Mouse (Mus musculus) forebrain, embryonic 14.5 days (tissue): ENCODE results near the gene Cysltr2. TPM values are rescaled to one million over a fixed set of nuclear protein-coding genes. Genes with fewer than 3 reads are reported as not detected.

Experiments used
- ATAC-seq: fragments of 200-750 bp; cut with Nextera tagmentation; 2 replicates; pipeline ENCODE4 v1.8.0; 2017; ENCODE audit warnings: mild to moderate bottlenecking, moderate library complexity
- DNase-seq: peaks from one replicate; pipeline ENCODE4 v3.0.0-alpha.2; 2015; ENCODE audit warnings: low spot score
- H3K27ac ChIP-seq: fragments of 300-500 bp; sonication (generic); 2 replicates; pipeline ENCODE4 v1.5.1; 2014; ENCODE audit warnings: low read depth, mild to moderate bottlenecking, control low read depth, low read length, moderate library complexity
- H3K27me3 ChIP-seq: fragments of 300-500 bp; sonication (generic); replicated peaks from 2 replicates; pipeline ENCODE4 v1.6.1; 2014; ENCODE audit warnings: low read length, control low read depth, mixed read lengths; ENCODE audit not compliant: control insufficient read depth, insufficient read depth
- H3K36me3 ChIP-seq: fragments of 300-500 bp; sonication (generic); 2 replicates; pipeline ENCODE4 v1.6.1; 2014; ENCODE audit warnings: low read length, control low read depth; ENCODE audit not compliant: control insufficient read depth, insufficient read depth
- H3K4me1 ChIP-seq: fragments of 300-500 bp; sonication (generic); 2 replicates; pipeline ENCODE4 v1.6.1; 2014; ENCODE audit warnings: antibody characterized with exemption, low read length, control low read depth; ENCODE audit not compliant: control insufficient read depth, insufficient read depth
- H3K4me2 ChIP-seq: fragments of 300-500 bp; sonication (generic); 2 replicates; pipeline ENCODE4 v1.6.1; 2014; ENCODE audit warnings: mild to moderate bottlenecking, control low read depth, low read length
- H3K4me3 ChIP-seq: fragments of 300-500 bp; sonication (generic); 2 replicates; pipeline ENCODE4 v1.5.1; 2014; ENCODE audit warnings: low read depth, low read length, control low read depth
- H3K9ac ChIP-seq: fragments of 300-500 bp; sonication (generic); 2 replicates; pipeline ENCODE4 v1.6.1; 2014; ENCODE audit warnings: mild to moderate bottlenecking, low read length, control low read depth, moderate library complexity
- H3K9me3 ChIP-seq: fragments of 300-500 bp; sonication (generic); replicated peaks from 2 replicates; pipeline ENCODE4 v1.6.1; 2016; ENCODE audit warnings: low read length, control low read depth, mixed read lengths; ENCODE audit not compliant: control insufficient read depth
- WGBS: fragments of 180-500 bp; shearing (Covaris S2); extraction: QIAGEN DNeasy Blood & Tissue Kit; methylation state at CpG from one replicate; pipeline ENCODE4 v1.1.7; 2014; 5-methylcytosine and 5-hydroxymethylcytosine counted together
- polyA plus RNA-seq: library from polyadenylated mRNA; unstranded; fragments of >200 nt; fragmentation: Nextera tagmentation; extraction: Ambion mirVana; gene quantifications from 2 replicates; pipeline ENCODE4 v1.2.1, GENCODE M21; 2014

Gene Cysltr2
- polyA plus RNA-seq, 1 experiment from 2014 or later, result 0.18 TPM

- Histone ChIP-seq H3K36me3 (no peaks in the 10 kb centered on the region), H3K27ac (no peak overlapping the region), H3K4me2 (no peak overlapping the region), H3K9me3 (no peaks in the 10 kb centered on the region), H3K4me1 (no peaks in the 10 kb centered on the region), H3K9ac (no peak overlapping the region), H3K4me3 (no peak overlapping the region), H3K27me3 (no peaks in the 10 kb centered on the region)
- WGBS, result 85% methylated on average over 2 of the region's 2 CpGs
- ATAC-seq (no peak), DNase-seq (no peak)
These were observed 9.8 kb upstream of the Cysltr2 start for GRCm38 (mm10) chr14:73058755-73059154.

DNA sequence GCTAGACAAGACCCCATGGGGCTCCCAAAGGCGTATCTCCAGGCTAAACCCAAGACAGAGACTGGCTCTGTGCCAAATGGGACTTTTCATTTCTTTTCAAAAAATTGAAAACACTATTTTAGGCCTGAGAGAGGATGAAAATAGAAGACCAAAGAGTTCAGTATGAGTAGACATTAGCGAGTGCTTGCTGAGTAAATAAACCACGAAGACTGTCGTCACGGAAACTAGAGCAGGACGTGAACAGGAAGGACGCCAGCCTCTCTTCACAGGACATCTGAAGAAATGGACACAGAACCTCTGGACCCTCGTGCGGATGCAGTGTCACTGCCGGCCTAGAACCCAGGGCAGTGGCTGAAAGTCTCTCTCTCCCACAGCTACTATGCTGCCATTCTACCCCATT, 8.8 kb upstream of the Cysltr2 start:
- Histone ChIP-seq H3K9me3 (no peaks in the 10 kb centered on the region), H3K27ac (no peak overlapping the region), H3K4me2 (no peak overlapping the region), H3K27me3 (no peaks in the 10 kb centered on the region), H3K4me1 (no peaks in the 10 kb centered on the region), H3K9ac (no peak overlapping the region), H3K4me3 (no peak overlapping the region), H3K36me3 (no peaks in the 10 kb centered on the region)
- WGBS, result 75% methylated on average over 10 of the region's 10 CpGs
- ATAC-seq, result no peak
- DNase-seq, result peak; percentile 5

GRCm38 (mm10) chr14:73056813-73057212, 7.9 kb upstream of the Cysltr2 start:
- no peak for ATAC-seq
- Histone ChIP-seq H3K27ac (no peak overlapping the region), H3K9me3 (no peaks in the 10 kb centered on the region), H3K4me1 (no peaks in the 10 kb centered on the region), H3K9ac (no peak overlapping the region), H3K4me2 (no peak overlapping the region), H3K27me3 (no peaks in the 10 kb centered on the region), H3K36me3 (no peaks in the 10 kb centered on the region), H3K4me3 (no peak overlapping the region)
- WGBS, result 95% methylated on average over 6 of the region's 6 CpGs
- DNase-seq, result no peak

DNA sequence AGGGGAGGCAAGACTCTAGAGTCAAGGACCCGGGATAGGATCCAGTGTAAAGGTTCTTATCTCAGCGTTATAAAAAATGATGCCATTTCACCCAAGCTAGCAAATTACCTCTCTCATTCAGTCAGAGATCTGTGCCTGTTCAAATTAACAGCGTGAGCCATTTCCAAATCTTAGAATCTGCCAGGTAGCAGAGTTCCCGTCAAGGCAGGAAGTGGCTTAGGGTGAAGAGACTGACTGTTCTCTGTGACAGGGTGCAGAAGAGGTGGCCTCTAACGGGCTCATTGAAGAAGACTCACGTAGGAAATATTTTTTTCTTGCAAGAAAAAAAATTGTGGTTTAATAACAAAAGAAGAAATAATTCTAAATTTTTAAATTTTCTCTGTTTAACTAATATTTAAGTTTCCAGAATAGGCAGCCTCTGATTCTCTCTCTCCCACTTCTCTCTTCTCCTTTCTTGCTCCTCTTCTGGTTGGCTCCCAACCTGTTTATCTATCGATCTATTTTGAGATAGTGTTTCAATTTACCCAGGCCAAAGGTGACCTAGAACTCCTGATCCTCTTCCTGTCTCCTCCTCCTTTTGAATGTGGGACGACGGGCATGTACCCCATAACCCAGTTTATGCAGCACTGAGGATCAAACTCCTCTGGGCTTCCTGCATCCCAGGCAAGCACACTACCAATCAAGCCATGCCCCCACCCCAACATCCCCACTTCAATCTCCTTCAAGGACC, 3.5 kb downstream of the Cysltr2 start:
- Histone ChIP-seq H3K27me3 (no peaks in the 10 kb centered on the region), H3K4me1 (no peaks in the 10 kb centered on the region), H3K27ac (no peak overlapping the region), H3K4me3 (no peak overlapping the region), H3K9me3 (no peaks in the 10 kb centered on the region), H3K36me3 (no peaks in the 10 kb centered on the region), H3K9ac (no peak overlapping the region), H3K4me2 (no peak overlapping the region)
- DNase-seq (no peak), ATAC-seq (no peak)
- 88% methylated on average over 9 of the region's 9 CpGs for whole genome bisulfite sequencing

DNA sequence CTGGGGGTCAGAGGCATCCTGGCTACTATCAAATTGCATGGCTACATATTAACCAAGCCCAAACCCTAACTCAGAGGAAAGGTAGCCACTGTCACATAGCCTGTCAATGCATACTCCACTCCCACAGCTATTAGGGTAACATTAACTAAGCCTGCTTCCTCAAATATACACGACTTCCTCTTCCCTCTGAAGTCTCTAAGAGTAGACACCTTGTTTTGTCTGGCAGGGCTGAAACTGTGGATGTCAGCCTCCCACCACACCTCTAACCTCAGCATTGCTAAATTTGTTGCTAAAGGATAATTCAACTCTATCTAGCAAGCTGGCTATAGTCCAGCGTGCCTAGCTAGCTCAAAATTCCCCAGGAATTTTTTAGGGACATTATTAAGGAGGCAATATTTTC, 7.2 kb downstream of the Cysltr2 start:
- no peaks in the 10 kb centered on the region for H3K4me1 ChIP-seq
- no peak overlapping the region for H3K9ac ChIP-seq
- H3K4me3 ChIP-seq, result no peak overlapping the region
- DNase-seq (no peak), ATAC-seq (no peak)
- WGBS, result 78% methylated on average over 2 of the region's 2 CpGs
- no peak overlapping the region for H3K4me2 ChIP-seq
- H3K27ac ChIP-seq, result no peak overlapping the region
- H3K36me3 ChIP-seq, result no peaks in the 10 kb centered on the region
- H3K9me3 ChIP-seq, result no peaks in the 10 kb centered on the region
- H3K27me3 ChIP-seq, result no peaks in the 10 kb centered on the region

- H3K27me3 ChIP-seq, result no peaks in the 10 kb centered on the region
- no peaks in the 10 kb centered on the region for H3K4me1 ChIP-seq
- H3K4me3 ChIP-seq, result no peak overlapping the region
- ATAC-seq (no peak), DNase-seq (no peak)
- H3K36me3 ChIP-seq, result no peaks in the 10 kb centered on the region
- no peak overlapping the region for H3K9ac ChIP-seq
- no peak overlapping the region for H3K27ac ChIP-seq
- 54% methylated on average over 3 of the region's 3 CpGs for WGBS
- no peak overlapping the region for H3K4me2 ChIP-seq
- H3K9me3 ChIP-seq, result no peaks in the 10 kb centered on the region
These were observed 15.6 kb downstream of the Cysltr2 start for GRCm38 (mm10) chr14:73033290-73033689.

- DNase-seq (no peak), ATAC-seq (no peak)
- Histone ChIP-seq H3K9ac (no peak overlapping the region), H3K4me2 (no peak overlapping the region), H3K27ac (no peak overlapping the region), H3K9me3 (no peaks in the 10 kb centered on the region), H3K27me3 (no peaks in the 10 kb centered on the region), H3K4me3 (no peak overlapping the region), H3K4me1 (no peaks in the 10 kb centered on the region), H3K36me3 (no peaks in the 10 kb centered on the region)
- 90% methylated on average over 3 of the region's 3 CpGs for WGBS
These were observed 17.7 kb downstream of the Cysltr2 start for GRCm38 (mm10) chr14:73031218-73031617.

DNA sequence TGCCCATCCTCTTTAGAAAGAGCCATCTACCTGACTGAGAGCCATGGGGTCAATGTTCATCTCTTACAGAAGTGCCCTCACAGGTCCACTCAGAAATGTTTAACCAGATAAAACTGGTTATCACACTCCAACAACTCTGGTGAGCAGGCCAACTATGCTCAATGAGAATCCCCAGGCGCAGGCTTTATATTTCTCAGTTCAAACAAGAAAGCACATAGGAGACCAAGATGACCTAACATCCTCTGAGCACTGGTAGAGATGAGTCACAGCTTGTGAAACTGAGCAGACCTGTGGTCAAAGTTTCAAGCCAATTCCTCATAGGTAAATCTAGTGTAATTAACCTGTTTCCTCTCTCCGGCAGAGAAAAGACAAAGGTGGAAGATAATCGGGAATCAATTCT, 31.6 kb downstream of the Cysltr2 start:
- ATAC-seq, result no peak
- Histone ChIP-seq H3K4me2 (no peak overlapping the region), H3K9me3 (no peaks in the 10 kb centered on the region), H3K36me3 (no peaks in the 10 kb centered on the region), H3K4me1 (no peaks in the 10 kb centered on the region), H3K4me3 (no peak overlapping the region), H3K27ac (no peak overlapping the region), H3K9ac (no peak overlapping the region), H3K27me3 (no peaks in the 10 kb centered on the region)
- WGBS, result 96% methylated on average over 3 of the region's 3 CpGs
- DNase-seq, result no peak

- ATAC-seq, result no peak
- no peaks in the 10 kb centered on the region for H3K4me1 ChIP-seq
- no peaks in the 10 kb centered on the region for H3K9me3 ChIP-seq
- no peak for DNase-seq
- no peak overlapping the region for H3K4me3 ChIP-seq
- H3K9ac ChIP-seq, result no peak overlapping the region
- no peaks in the 10 kb centered on the region for H3K27me3 ChIP-seq
- no peak overlapping the region for H3K27ac ChIP-seq
- no peaks in the 10 kb centered on the region for H3K36me3 ChIP-seq
- H3K4me2 ChIP-seq, result no peak overlapping the region
- 79% methylated on average over 6 of the region's 6 CpGs for WGBS
These were observed 33.5 kb downstream of the Cysltr2 start for GRCm38 (mm10) chr14:73015386-73015785.
